Mouse (Mus musculus): ENCODE measurements around the gene Rnf214. TPM values are rescaled to one million over a fixed set of nuclear protein-coding genes. Genes with fewer than 3 reads are reported as not detected.

The Rnf214 gene
- polyA plus RNA-seq, 1 experiment from 2014 or later, result 36.4 TPM

GRCm38 (mm10) chr9:45942916-45943315, 36.2 kb upstream of the Rnf214 start:
- 95% methylated on average over 8 of the region's 8 CpGs for WGBS
- TF ChIP-seq CTCF (IDR thresholded peaks at IDR 0.05; ENCODE audit: low read depth), result no peak
- no peak overlapping the region for H3K4me2 ChIP-seq (ENCODE audit: low read length)
- no peak overlapping the region for H3K9ac ChIP-seq (ENCODE audit: low read depth, low read length)
- peaks cover 75% of the 10 kb centered on the region for H3K36me3 ChIP-seq (ENCODE audit: insufficient read depth, low read length)
- no peaks in the 10 kb centered on the region for H3K27me3 ChIP-seq (ENCODE audit: insufficient read depth, low read length)
- DNase-seq (ENCODE audit: low spot score) (no peak), ATAC-seq (replicated peaks; ENCODE audit: low FRiP score, low read depth) (no peak)
- H3K9me3 ChIP-seq (replicated peaks; ENCODE audit: low read length), result no peaks in the 10 kb centered on the region
- no peak overlapping the region for H3K4me3 ChIP-seq (replicated peaks; ENCODE audit: low read depth, low read length)
- H3K27ac ChIP-seq, result no peak overlapping the region
- no peaks in the 10 kb centered on the region for H3K4me1 ChIP-seq (replicated peaks; ENCODE audit: insufficient read depth, low read length)

DNA sequence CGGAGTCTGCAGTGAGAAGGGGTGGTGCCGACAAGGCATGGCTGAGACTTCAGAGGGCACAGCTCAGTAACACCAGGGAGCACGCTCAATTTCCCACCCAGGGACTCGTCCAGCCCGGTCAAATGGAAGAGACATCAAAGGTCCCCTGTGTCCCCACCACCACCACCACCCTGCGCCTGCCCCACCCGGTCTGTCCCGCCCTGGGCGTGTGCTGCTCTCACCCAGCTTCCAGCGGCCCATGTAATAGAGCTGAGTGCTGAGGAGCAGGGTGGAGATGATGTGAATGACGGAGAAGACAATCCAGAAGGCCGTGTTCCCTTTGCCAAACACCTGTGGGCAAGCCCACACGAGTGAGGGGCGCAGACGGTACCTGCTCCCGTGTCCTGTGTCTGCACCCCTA, 35.8 kb upstream of the Rnf214 start:
- Histone ChIP-seq H3K27ac (no peak overlapping the region), H3K4me3 (replicated peaks; ENCODE audit: low read depth, low read length) (no peak overlapping the region), H3K27me3 (ENCODE audit: insufficient read depth, low read length) (no peaks in the 10 kb centered on the region), H3K4me2 (ENCODE audit: low read length) (no peak overlapping the region), H3K9me3 (replicated peaks; ENCODE audit: low read length) (no peaks in the 10 kb centered on the region), H3K4me1 (replicated peaks; ENCODE audit: insufficient read depth, low read length) (no peaks in the 10 kb centered on the region), H3K9ac (ENCODE audit: low read depth, low read length) (no peak overlapping the region), H3K36me3 (ENCODE audit: insufficient read depth, low read length) (peaks cover 70% of the 10 kb centered on the region)
- TF ChIP-seq CTCF (IDR thresholded peaks at IDR 0.05; ENCODE audit: low read depth), result no peak
- 79% methylated on average over 16 of the region's 16 CpGs for WGBS
- DNase-seq (ENCODE audit: low spot score) (no peak), ATAC-seq (replicated peaks; ENCODE audit: low FRiP score, low read depth) (no peak)

DNA sequence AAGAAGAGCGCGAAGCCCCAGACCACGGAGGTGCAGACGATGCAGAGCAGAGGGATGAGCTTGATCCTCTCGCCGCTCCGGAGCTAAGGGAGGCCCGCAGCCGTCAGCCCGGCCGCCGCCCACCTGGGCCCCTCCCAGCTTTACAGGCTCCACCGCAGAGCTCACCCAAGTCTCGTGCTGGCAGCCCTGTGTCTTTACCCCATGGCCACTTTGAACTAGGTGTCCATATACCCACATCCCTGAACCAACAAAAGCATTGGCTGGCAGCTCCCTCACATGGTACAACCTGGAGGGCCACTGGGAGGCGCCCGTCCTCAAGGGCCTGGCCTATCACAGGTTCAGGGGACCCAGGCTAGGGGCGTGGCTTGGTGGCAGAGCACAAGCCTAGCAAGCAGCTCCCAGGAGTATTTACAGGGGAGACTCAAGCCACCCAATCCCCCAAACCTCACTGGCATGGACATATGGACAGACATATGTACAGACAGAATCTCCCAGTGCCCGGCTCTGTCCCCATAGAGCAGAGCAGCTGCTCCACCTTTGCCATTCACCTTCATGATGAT, 34.7 kb upstream of the Rnf214 start:
- DNase-seq (ENCODE audit: low spot score) (peak; percentile 37), ATAC-seq (replicated peaks; ENCODE audit: low FRiP score, low read depth) (no peak)
- H3K36me3 ChIP-seq (ENCODE audit: insufficient read depth, low read length), result peaks cover 61% of the 10 kb centered on the region
- H3K4me2 ChIP-seq (ENCODE audit: low read length), result no peak overlapping the region
- H3K27me3 ChIP-seq (ENCODE audit: insufficient read depth, low read length), result no peaks in the 10 kb centered on the region
- H3K9ac ChIP-seq (ENCODE audit: low read depth, low read length), result no peak overlapping the region
- 0 out of 2 replicates have a peak, but pooled peaks cover 1% of the 10 kb centered on the region for H3K4me1 ChIP-seq (replicated peaks; ENCODE audit: insufficient read depth, low read length)
- 66% methylated on average over 18 of the region's 18 CpGs for WGBS
- no peaks in the 10 kb centered on the region for H3K9me3 ChIP-seq (replicated peaks; ENCODE audit: low read length)
- TF ChIP-seq CTCF (IDR thresholded peaks at IDR 0.05; ENCODE audit: low read depth), result peak; percentile 37; the same call in 1 of the 2 replicates
- H3K27ac ChIP-seq, result no peak overlapping the region
- H3K4me3 ChIP-seq (replicated peaks; ENCODE audit: low read depth, low read length), result no peak overlapping the region

GRCm38 (mm10) chr9:45939794-45940193, 33.1 kb upstream of the Rnf214 start:
- no peak for TF ChIP-seq CTCF (IDR thresholded peaks at IDR 0.05; ENCODE audit: low read depth)
- Histone ChIP-seq H3K4me2 (ENCODE audit: low read length) (no peak overlapping the region), H3K9ac (ENCODE audit: low read depth, low read length) (no peak overlapping the region), H3K4me1 (replicated peaks; ENCODE audit: insufficient read depth, low read length) (0 out of 2 replicates have a peak, but pooled peaks cover 5% of the 10 kb centered on the region), H3K27me3 (ENCODE audit: insufficient read depth, low read length) (no peaks in the 10 kb centered on the region), H3K9me3 (replicated peaks; ENCODE audit: low read length) (no peaks in the 10 kb centered on the region), H3K4me3 (replicated peaks; ENCODE audit: low read depth, low read length) (no peak overlapping the region), H3K36me3 (ENCODE audit: insufficient read depth, low read length) (peaks cover 46% of the 10 kb centered on the region), H3K27ac (no peak overlapping the region)
- DNase-seq (ENCODE audit: low spot score) (no peak), ATAC-seq (replicated peaks; ENCODE audit: low FRiP score, low read depth) (no peak)
- WGBS, result 82% methylated on average over 6 of the region's 6 CpGs

GRCm38 (mm10) chr9:45938952-45939637, 32.4 kb upstream of the Rnf214 start:
- ATAC-seq (replicated peaks; ENCODE audit: low FRiP score, low read depth), result no peak
- no peak overlapping the region for H3K4me3 ChIP-seq (replicated peaks; ENCODE audit: low read depth, low read length)
- no peak for DNase-seq (ENCODE audit: low spot score)

DNA sequence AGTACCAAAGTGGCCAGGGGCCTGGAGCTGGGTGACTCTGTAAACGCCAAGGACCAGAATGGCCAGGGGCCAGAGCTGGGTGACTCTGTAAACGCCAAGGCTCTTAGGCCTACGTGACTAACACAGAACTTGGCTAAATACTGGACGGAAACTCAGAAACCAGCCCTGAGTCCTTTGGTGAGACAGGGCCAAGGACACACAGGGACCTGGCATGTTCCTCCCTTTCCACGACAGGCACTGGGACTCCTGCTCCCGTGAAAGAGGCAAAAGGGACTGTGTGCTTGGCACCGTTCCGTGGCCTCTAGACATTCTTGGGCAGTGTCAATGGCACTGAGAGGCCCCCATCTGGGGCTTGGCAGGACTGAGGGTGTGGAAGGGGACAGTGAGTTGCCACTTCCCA, 31.4 kb upstream of the Rnf214 start:
- ATAC-seq (replicated peaks; ENCODE audit: low FRiP score, low read depth), result no peak
- Histone ChIP-seq H3K27me3 (ENCODE audit: insufficient read depth, low read length) (no peaks in the 10 kb centered on the region), H3K4me3 (replicated peaks; ENCODE audit: low read depth, low read length) (no peak overlapping the region), H3K4me2 (ENCODE audit: low read length) (no peak overlapping the region), H3K9me3 (replicated peaks; ENCODE audit: low read length) (no peaks in the 10 kb centered on the region), H3K27ac (no peak overlapping the region), H3K9ac (ENCODE audit: low read depth, low read length) (no peak overlapping the region), H3K36me3 (ENCODE audit: insufficient read depth, low read length) (peaks cover 31% of the 10 kb centered on the region), H3K4me1 (replicated peaks; ENCODE audit: insufficient read depth, low read length) (0 out of 2 replicates have a peak, but pooled peaks cover 5% of the 10 kb centered on the region)
- TF ChIP-seq CTCF (IDR thresholded peaks at IDR 0.05; ENCODE audit: low read depth), result no peak
- WGBS, result 87% methylated on average over 8 of the region's 8 CpGs
- DNase-seq (ENCODE audit: low spot score), result no peak

More at GRCm38 (mm10) chr9:45938952-45939637, 32.4 kb upstream of the Rnf214 start:
- Histone ChIP-seq H3K9me3 (replicated peaks; ENCODE audit: low read length) (no peaks in the 10 kb centered on the region), H3K36me3 (ENCODE audit: insufficient read depth, low read length) (peaks cover 39% of the 10 kb centered on the region), H3K4me1 (replicated peaks; ENCODE audit: insufficient read depth, low read length) (0 out of 2 replicates have a peak, but pooled peaks cover 5% of the 10 kb centered on the region), H3K9ac (ENCODE audit: low read depth, low read length) (no peak overlapping the region), H3K27me3 (ENCODE audit: insufficient read depth, low read length) (no peaks in the 10 kb centered on the region), H3K4me2 (ENCODE audit: low read length) (no peak overlapping the region), H3K27ac (no peak overlapping the region)
- 63% methylated on average over 15 of the region's 15 CpGs for WGBS
- TF ChIP-seq CTCF (IDR thresholded peaks at IDR 0.05; ENCODE audit: low read depth), result no peak

Measured in kidney, postnatal 0 days (tissue).